14 mouse cellular contexts compared by ENCODE assay signal in genomic region chr10:127333152-127333551, GRCm38 (mm10). TPM values are rescaled to one million over a fixed set of nuclear protein-coding genes. Genes with fewer than 3 reads are reported as not detected.
A peak's percentile ranks its signal among the peaks of the same experiment; 100 is the strongest.
DNase-seq lines count a peak whose midpoint lies in the region; ATAC-seq and TF ChIP-seq lines count a peak whose summit lies in the region.
"Had no signal": no experiment of that assay in that cellular context is flagged by ENCODE, and none has a peak within 500 bp of the region (broad histone marks: within the 10 kb centered on the region; RNA-seq: fewer than 3 reads in every experiment).

No protein-coding gene starts in this region.

- DNase-seq in embryo, embryonic 11 days: peak; percentile 20
- DNase-seq in embryo, embryonic 10.5 days (ENCODE audit: low spot score): no peak
- DNase-seq in midbrain, postnatal 0 days (ENCODE audit: low spot score): no peak
- DNase-seq in brain, embryonic 14.5 days (ENCODE audit: low read depth): no peak
- peak; percentile 66 for DNase-seq in splenic B cell, adult 2 months (ENCODE audit: low read depth, low spot score)
- no peak for DNase-seq in spleen, postnatal 14 days (ENCODE audit: low spot score in 2 of 2)
- DNase-seq: adrenal gland, postnatal 25 days; heart, adult 18-20 months had no signal

- H3K9me3 ChIP-seq in midbrain, postnatal 0 days (ENCODE audit: low read length): no peaks in the 10 kb centered on the region
- H3K9me3 ChIP-seq in midbrain, embryonic 16.5 days (replicated peaks; ENCODE audit: control insufficient read depth, low read length, poor library complexity, severe bottlenecking): no peaks in the 10 kb centered on the region
- H3K9me3 ChIP-seq: limb, embryonic 12.5 days had no signal

- H3K27ac ChIP-seq in midbrain, postnatal 0 days (ENCODE audit: low read depth, low read length): no peak overlapping the region
- H3K27ac ChIP-seq in midbrain, embryonic 16.5 days (ENCODE audit: low read length): no peak overlapping the region
- H3K27ac ChIP-seq: limb, embryonic 12.5 days had no signal

- TF ChIP-seq POLR2A in brain, embryonic 14.5 days (IDR thresholded peaks at IDR 0.05; ENCODE audit: borderline replicate concordance, extremely low read depth, insufficient read depth, insufficient read length, poor library complexity, severe bottlenecking): no peak

- peak; percentile 52 for TF ChIP-seq CTCF in midbrain, postnatal 0 days (IDR thresholded peaks at IDR 0.05)
- TF ChIP-seq CTCF in brain, embryonic 14.5 days (IDR thresholded peaks at IDR 0.05; ENCODE audit: borderline replicate concordance, extremely low read depth, insufficient read depth, insufficient read length): peak; percentile 21; the same call in 1 of the 2 replicates

- H3K4me1 ChIP-seq in midbrain, postnatal 0 days (ENCODE audit: insufficient read depth, low read length): no peaks in the 10 kb centered on the region
- H3K4me1 ChIP-seq in midbrain, embryonic 16.5 days (ENCODE audit: control insufficient read depth, insufficient read depth, low read length): no peaks in the 10 kb centered on the region

- no peaks in the 10 kb centered on the region for H3K36me3 ChIP-seq in midbrain, postnatal 0 days (ENCODE audit: insufficient read depth, low read length)
- no peaks in the 10 kb centered on the region for H3K36me3 ChIP-seq in midbrain, embryonic 16.5 days (ENCODE audit: control insufficient read depth, insufficient read depth, low read length)
- H3K36me3 ChIP-seq in splenic B cell, adult 2 months (ENCODE audit: control insufficient read depth, insufficient read depth, low read length, poor library complexity, severe bottlenecking): peaks cover 11% of the 10 kb centered on the region

- no peak for ATAC-seq in midbrain, postnatal 0 days (ENCODE audit: low FRiP score)
- ATAC-seq in midbrain, embryonic 16.5 days: no peak
- ATAC-seq in frontal cortex, adult (ENCODE audit: low TSS enrichment): no peak
- ATAC-seq: hindbrain, embryonic 16.5 days had no signal

- no peak overlapping the region for H3K9ac ChIP-seq in midbrain, postnatal 0 days (replicated peaks; ENCODE audit: low read length, poor library complexity, severe bottlenecking)
- no peak overlapping the region for H3K9ac ChIP-seq in midbrain, embryonic 16.5 days (ENCODE audit: low read depth, low read length)
- H3K9ac ChIP-seq: limb, embryonic 12.5 days had no signal

- H3K4me2 ChIP-seq in midbrain, postnatal 0 days (ENCODE audit: low read depth, low read length, poor library complexity, severe bottlenecking): no peak overlapping the region
- no peak overlapping the region for H3K4me2 ChIP-seq in midbrain, embryonic 16.5 days (ENCODE audit: low read length)

- no peak overlapping the region for H3K4me3 ChIP-seq in midbrain, postnatal 0 days (ENCODE audit: low read depth, low read length)
- H3K4me3 ChIP-seq in midbrain, embryonic 16.5 days (ENCODE audit: low read depth, low read length): no peak overlapping the region
- H3K4me3 ChIP-seq: limb, embryonic 12.5 days had no signal

- peaks cover 18% of the 10 kb centered on the region for H3K27me3 ChIP-seq in midbrain, postnatal 0 days (ENCODE audit: insufficient read depth, low read length)
- peaks cover 15% of the 10 kb centered on the region for H3K27me3 ChIP-seq in midbrain, embryonic 16.5 days (ENCODE audit: control insufficient read depth, insufficient read depth, low read depth, low read length)
- H3K27me3 ChIP-seq in splenic B cell, adult 2 months (ENCODE audit: control insufficient read depth, insufficient read depth, low read length, poor library complexity, severe bottlenecking): no peaks in the 10 kb centered on the region; the same call in 1 of the 2 replicates

- WGBS in midbrain, postnatal 0 days: 69% methylated on average over 5 of the region's 5 CpGs
- WGBS in midbrain, embryonic 16.5 days: 67% methylated on average over 5 of the region's 5 CpGs

RNA-seq across cellular contexts. Expression of gene Gli1, which starts 8.6 kb away (rescaled TPM):
- 4.2 and 6.9 TPM in 2 replicates for total RNA-seq in midbrain, postnatal 0 days (2014; rRNA removed)
- polyA plus RNA-seq in midbrain, postnatal 0 days (2015; fragmentation: Nextera tagmentation; extraction: Ambion mirVana): 1.0 and 1.1 TPM in 2 replicates
- polyA plus RNA-seq in midbrain, embryonic 16.5 days (2015; fragmentation: Nextera tagmentation; extraction: Ambion mirVana): 0.92 and 1.3 TPM in 2 replicates
- polyA plus RNA-seq in brain, embryonic 14.5 days (2012; rRNA removed): 7.4 and 11.3 TPM in 2 replicates

RNA-seq across cellular contexts. Expression of gene Arhgap9, which starts 11.4 kb away (rescaled TPM):
- total RNA-seq in midbrain, postnatal 0 days (2014; rRNA removed): 0.24 and 1.2 TPM in 2 replicates
- polyA plus RNA-seq in midbrain, postnatal 0 days (2015; fragmentation: Nextera tagmentation; extraction: Ambion mirVana): 0.91 and 1.0 TPM in 2 replicates
- 0.46 and 0.75 TPM in 2 replicates for polyA plus RNA-seq in midbrain, embryonic 16.5 days (2015; fragmentation: Nextera tagmentation; extraction: Ambion mirVana)
- 0.49 and 0.71 TPM in 2 replicates for polyA plus RNA-seq in brain, embryonic 14.5 days (2012; rRNA removed)

RNA-seq across cellular contexts. Expression of gene Inhbe, which starts 21.1 kb away (rescaled TPM):
- not detected in 2 replicates for total RNA-seq in midbrain, postnatal 0 days (2014; rRNA removed)
- polyA plus RNA-seq in midbrain, postnatal 0 days (2015; fragmentation: Nextera tagmentation; extraction: Ambion mirVana): 0.04 TPM in 1 of 2 replicates, not detected in the other
- 0.04 TPM in 2 replicates for polyA plus RNA-seq in midbrain, embryonic 16.5 days (2015; fragmentation: Nextera tagmentation; extraction: Ambion mirVana)
- not detected in 2 replicates for polyA plus RNA-seq in brain, embryonic 14.5 days (2012; rRNA removed)
- total RNA-seq: adrenal gland, postnatal 25 days; heart, adult 18-20 months had no signal
- polyA plus RNA-seq: spleen, adult 2 months had no signal

RNA-seq across cellular contexts. Expression of gene Mars, which starts 21.6 kb away (rescaled TPM):
- 62.6 and 84.3 TPM in 2 replicates for total RNA-seq in midbrain, postnatal 0 days (2014; rRNA removed)
- polyA plus RNA-seq in midbrain, postnatal 0 days (2015; fragmentation: Nextera tagmentation; extraction: Ambion mirVana): 103 and 112 TPM in 2 replicates
- 123 and 128 TPM in 2 replicates for polyA plus RNA-seq in midbrain, embryonic 16.5 days (2015; fragmentation: Nextera tagmentation; extraction: Ambion mirVana)
- polyA plus RNA-seq in brain, embryonic 14.5 days (2012; rRNA removed): 88.2 and 102 TPM in 2 replicates

RNA-seq across cellular contexts. Expression of gene Inhbc, which starts 37.1 kb away (rescaled TPM):
- not detected in 2 replicates for total RNA-seq in midbrain, postnatal 0 days (2014; rRNA removed)
- polyA plus RNA-seq in midbrain, postnatal 0 days (2015; fragmentation: Nextera tagmentation; extraction: Ambion mirVana): not detected in 2 replicates
- 0.15 TPM in 1 of 2 replicates, not detected in the other for polyA plus RNA-seq in midbrain, embryonic 16.5 days (2015; fragmentation: Nextera tagmentation; extraction: Ambion mirVana)
- polyA plus RNA-seq in brain, embryonic 14.5 days (2012; rRNA removed): not detected in 2 replicates
- total RNA-seq: adrenal gland, postnatal 25 days; heart, adult 18-20 months had no signal
- polyA plus RNA-seq: forebrain, embryonic 11.5 days; hindbrain, embryonic 16.5 days; limb, embryonic 12.5 days; spleen, adult 2 months had no signal

Comparison
In these comparisons a context has a peak if more than half of its experiments do, and no peak if none do; other contexts are left out.
1. DNase-seq: peak in embryo, embryonic 11 days (single experiment) and splenic B cell, adult 2 months (single experiment); none in embryo, embryonic 10.5 days (single experiment), midbrain, postnatal 0 days (single experiment), brain, embryonic 14.5 days (single experiment) and spleen, postnatal 14 days (0 of 2).